Mouse (Mus musculus): ENCODE measurements around the gene Uba1y.
A peak's percentile ranks its signal among the peaks of the same experiment; 100 is the strongest.
"Not testable (repeated sequence)": the region's sequence is repeated elsewhere in the genome, so short reads cannot be mapped to it uniquely, and the experiment has no call there.

The Uba1y gene

DNA sequence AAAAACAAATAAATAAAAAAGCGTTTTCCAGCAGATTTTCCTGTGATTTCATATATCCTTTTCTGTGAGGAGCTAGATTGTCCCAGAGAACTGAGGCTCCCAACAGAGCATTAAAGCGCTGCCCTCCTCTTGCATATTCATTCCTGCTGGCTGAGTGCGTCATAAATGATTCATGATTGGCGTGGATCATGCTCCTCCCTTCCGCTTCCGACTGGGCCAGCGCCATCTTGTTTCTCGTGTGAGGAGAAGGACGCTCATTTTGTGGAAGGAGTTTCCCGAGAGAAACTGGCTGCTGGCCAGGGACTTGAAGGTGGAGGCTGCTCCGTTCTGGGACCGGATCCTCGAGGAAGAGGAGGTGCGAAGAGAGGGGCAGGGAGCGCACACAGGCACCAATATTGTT, at the start of gene Uba1y:
Gene Uba1y, plus strand, starts transcription at position 254 of the 400 bp plus-strand sequence.
- no peak for DNase-seq

GRCm38 (mm10) chrY:797309-797708, 21.1 kb upstream of the Uba1y start, which contains the start of gene Zfy1:
Zfy1 (minus strand) TSS chrY:797409.
- not testable (repeated sequence) for DNase-seq

- peak; percentile 67 for DNase-seq
Observed at GRCm38 (mm10) chrY:808991-809661, 9.3 kb upstream of the Uba1y start.

GRCm38 (mm10) chrY:872404-872803, 54.0 kb downstream of the Uba1y start:
- no peak for DNase-seq

GRCm38 (mm10) chrY:872855-873549, 54.6 kb downstream of the Uba1y start:
- peak; percentile 0 for DNase-seq
